Mouse (Mus musculus): ENCODE measurements around the gene Chd1. TPM values are rescaled to one million over a fixed set of nuclear protein-coding genes. Genes with fewer than 3 reads are reported as not detected.

Gene Chd1
- total and polyA plus RNA-seq, 3 experiments: 56.9 to 75.6 (median 67.3) TPM

DNA sequence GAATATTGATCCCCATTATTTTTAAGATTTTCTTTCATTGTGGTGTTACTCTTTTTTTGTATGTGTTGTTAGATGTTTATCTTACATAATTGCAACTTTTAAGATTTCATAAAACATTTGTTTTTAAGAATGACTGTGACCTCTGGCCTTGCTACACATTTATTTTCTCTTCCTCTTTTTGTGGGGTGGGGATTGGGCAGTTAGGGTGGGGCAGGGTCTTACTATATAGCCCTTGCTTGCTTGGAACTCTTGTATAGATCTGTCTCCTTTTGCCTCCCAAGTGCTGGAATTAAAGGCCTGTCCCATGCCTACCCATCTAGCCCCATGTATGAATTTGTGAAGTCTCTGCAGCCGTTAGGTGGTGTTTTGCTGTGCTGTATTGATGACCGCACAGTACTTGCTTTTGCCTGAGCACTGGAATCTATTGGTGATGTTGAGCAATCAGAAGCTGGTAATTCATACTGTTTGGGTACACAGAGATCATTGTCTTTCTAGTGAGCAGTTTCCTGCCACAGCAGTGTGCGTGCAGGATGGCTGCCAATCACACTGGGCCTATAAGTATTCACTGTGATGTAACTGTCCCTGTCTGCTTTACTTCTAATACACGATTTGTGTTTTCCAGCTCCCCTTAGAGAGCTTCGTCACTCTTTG lies 69.9 kb downstream of the Chd1 start:
- DNase-seq (ENCODE audit: low spot score): no peak
- TF ChIP-seq CTCF (IDR thresholded peaks at IDR 0.05; ENCODE audit: low read depth, low read length): no peak
- TF ChIP-seq GATA1 (IDR thresholded peaks at IDR 0.05; ENCODE audit: borderline replicate concordance, low read length): no peak
- no peak for TF ChIP-seq TAL1 (conservative IDR thresholded peaks at IDR 0.05; ENCODE audit: low read depth, low read length)
- TF ChIP-seq GATA2 (IDR thresholded peaks at IDR 0.05; ENCODE audit: borderline replicate concordance, low read depth, low read length): no peak
- no peak for TF ChIP-seq POLR2AphosphoS5 (IDR thresholded peaks at IDR 0.05; ENCODE audit: insufficient replicate concordance, low read depth, low read length)
- Histone ChIP-seq H3K27me3 (ENCODE audit: insufficient read depth, low read length) (no peaks in the 10 kb centered on the region), H3K9me3 (replicated peaks) (no peaks in the 10 kb centered on the region), H3K4me1 (ENCODE audit: insufficient read depth, low read depth, low read length) (0 out of 2 replicates have a peak, but pooled peaks cover 4% of the 10 kb centered on the region), H3K36me3 (replicated peaks) (peaks cover 21% of the 10 kb centered on the region), H3K4me3 (ENCODE audit: low read depth, low read length) (no peak overlapping the region)
- no peak for ATAC-seq (ENCODE audit: extremely low read depth, insufficient number of reproducible peaks, low FRiP score, poor library complexity, severe bottlenecking)

GRCm38 (mm10) chr17:15776349-15776748 lies 71.6 kb downstream of the Chd1 start:
- H3K4me3 ChIP-seq (ENCODE audit: low read depth, low read length): no peak overlapping the region
- H3K9me3 ChIP-seq (replicated peaks): no peaks in the 10 kb centered on the region
- no peak for DNase-seq (ENCODE audit: low spot score)
- no peak for ATAC-seq (ENCODE audit: extremely low read depth, insufficient number of reproducible peaks, low FRiP score, poor library complexity, severe bottlenecking)
- peaks cover 5% of the 10 kb centered on the region for H3K36me3 ChIP-seq (replicated peaks)
- H3K4me1 ChIP-seq (ENCODE audit: insufficient read depth, low read depth, low read length): 0 out of 2 replicates have a peak, but pooled peaks cover 4% of the 10 kb centered on the region
- TF ChIP-seq GATA1 (IDR thresholded peaks at IDR 0.05; ENCODE audit: borderline replicate concordance, low read length) (no peak), TAL1 (conservative IDR thresholded peaks at IDR 0.05; ENCODE audit: low read depth, low read length) (no peak), POLR2AphosphoS5 (IDR thresholded peaks at IDR 0.05; ENCODE audit: insufficient replicate concordance, low read depth, low read length) (no peak), CTCF (IDR thresholded peaks at IDR 0.05; ENCODE audit: low read depth, low read length) (no peak), GATA2 (IDR thresholded peaks at IDR 0.05; ENCODE audit: borderline replicate concordance, low read depth, low read length) (no peak)
- H3K27me3 ChIP-seq (ENCODE audit: insufficient read depth, low read length): no peaks in the 10 kb centered on the region

DNA sequence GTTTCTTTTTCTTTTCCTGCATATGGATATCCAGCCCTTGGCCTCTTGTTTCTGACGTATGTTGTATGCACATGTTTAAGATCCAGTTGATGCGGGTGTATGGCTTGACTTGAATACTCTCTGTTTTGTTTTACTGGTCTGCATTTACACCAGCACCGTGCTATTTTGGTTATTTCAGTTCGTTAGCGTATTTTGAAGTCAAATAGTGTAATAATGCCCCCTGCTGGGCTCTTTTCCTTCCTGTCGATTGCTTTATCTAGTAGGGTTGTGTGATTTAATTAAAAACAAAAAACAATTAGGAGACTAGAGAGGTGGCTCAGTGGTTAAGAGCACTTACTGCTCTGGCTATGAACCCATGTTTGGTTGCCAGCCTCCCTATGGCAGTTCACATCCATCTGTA lies 73.2 kb downstream of the Chd1 start:
- Histone ChIP-seq H3K36me3 (replicated peaks) (peaks cover under 1% of the 10 kb centered on the region), H3K27me3 (ENCODE audit: insufficient read depth, low read length) (no peaks in the 10 kb centered on the region), H3K9me3 (replicated peaks) (no peaks in the 10 kb centered on the region), H3K4me1 (ENCODE audit: insufficient read depth, low read depth, low read length) (0 out of 2 replicates have a peak, but pooled peaks cover 4% of the 10 kb centered on the region), H3K4me3 (ENCODE audit: low read depth, low read length) (no peak overlapping the region)
- DNase-seq (ENCODE audit: low spot score) (no peak), ATAC-seq (ENCODE audit: extremely low read depth, insufficient number of reproducible peaks, low FRiP score, poor library complexity, severe bottlenecking) (no peak)
- no peak for TF ChIP-seq GATA2 (IDR thresholded peaks at IDR 0.05; ENCODE audit: borderline replicate concordance, low read depth, low read length)
- TF ChIP-seq GATA1 (IDR thresholded peaks at IDR 0.05; ENCODE audit: borderline replicate concordance, low read length): no peak
- TF ChIP-seq POLR2AphosphoS5 (IDR thresholded peaks at IDR 0.05; ENCODE audit: insufficient replicate concordance, low read depth, low read length): no peak
- no peak for TF ChIP-seq TAL1 (conservative IDR thresholded peaks at IDR 0.05; ENCODE audit: low read depth, low read length)
- TF ChIP-seq CTCF (IDR thresholded peaks at IDR 0.05; ENCODE audit: low read depth, low read length): no peak

GRCm38 (mm10) chr17:15787036-15787435 lies 82.3 kb downstream of the Chd1 start:
- peaks cover 16% of the 10 kb centered on the region for H3K27me3 ChIP-seq (ENCODE audit: insufficient read depth, low read length)
- H3K36me3 ChIP-seq (replicated peaks): no peaks in the 10 kb centered on the region
- TF ChIP-seq GATA1 (IDR thresholded peaks at IDR 0.05; ENCODE audit: borderline replicate concordance, low read length): no peak
- peak; percentile 16; the same call in 1 of the 2 replicates for TF ChIP-seq CTCF (IDR thresholded peaks at IDR 0.05; ENCODE audit: low read depth, low read length)
- no peak for TF ChIP-seq TAL1 (conservative IDR thresholded peaks at IDR 0.05; ENCODE audit: low read depth, low read length)
- no peak overlapping the region for H3K4me3 ChIP-seq (ENCODE audit: low read depth, low read length)
- DNase-seq (ENCODE audit: low spot score) (peak; percentile 20), ATAC-seq (ENCODE audit: extremely low read depth, insufficient number of reproducible peaks, low FRiP score, poor library complexity, severe bottlenecking) (no peak)
- no peaks in the 10 kb centered on the region for H3K4me1 ChIP-seq (ENCODE audit: insufficient read depth, low read depth, low read length)
- H3K9me3 ChIP-seq (replicated peaks): no peaks in the 10 kb centered on the region

DNA sequence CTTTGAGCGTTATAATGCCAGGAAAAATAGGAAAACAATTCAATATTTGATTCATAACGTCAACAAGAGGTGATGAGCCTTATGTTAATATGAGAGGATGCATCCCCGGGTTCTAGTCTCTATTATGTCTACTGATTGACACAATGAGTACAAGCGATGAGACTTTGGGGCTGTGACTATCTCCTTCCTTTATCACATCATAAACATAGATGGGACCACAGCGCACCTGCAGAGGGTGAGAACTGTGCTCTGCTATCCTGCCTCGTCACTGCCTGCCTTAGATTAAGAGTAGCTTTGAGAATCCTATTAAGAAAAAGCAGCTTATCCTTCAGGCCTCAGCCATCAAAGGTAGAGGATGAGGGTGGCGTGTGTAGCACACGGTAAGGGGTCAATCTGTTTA lies 85.9 kb downstream of the Chd1 start:
- DNase-seq (ENCODE audit: low spot score) (no peak), ATAC-seq (ENCODE audit: extremely low read depth, insufficient number of reproducible peaks, low FRiP score, poor library complexity, severe bottlenecking) (no peak)
- no peaks in the 10 kb centered on the region for H3K36me3 ChIP-seq (replicated peaks)
- no peaks in the 10 kb centered on the region for H3K9me3 ChIP-seq (replicated peaks)
- H3K27me3 ChIP-seq (ENCODE audit: insufficient read depth, low read length): peaks cover 15% of the 10 kb centered on the region
- no peak overlapping the region for H3K4me3 ChIP-seq (ENCODE audit: low read depth, low read length)
- H3K4me1 ChIP-seq (ENCODE audit: insufficient read depth, low read depth, low read length): no peaks in the 10 kb centered on the region
- TF ChIP-seq CTCF (IDR thresholded peaks at IDR 0.05; ENCODE audit: low read depth, low read length) (no peak), TAL1 (conservative IDR thresholded peaks at IDR 0.05; ENCODE audit: low read depth, low read length) (no peak), POLR2AphosphoS5 (IDR thresholded peaks at IDR 0.05; ENCODE audit: insufficient replicate concordance, low read depth, low read length) (no peak), GATA1 (IDR thresholded peaks at IDR 0.05; ENCODE audit: borderline replicate concordance, low read length) (no peak), GATA2 (IDR thresholded peaks at IDR 0.05; ENCODE audit: borderline replicate concordance, low read depth, low read length) (no peak)

DNA sequence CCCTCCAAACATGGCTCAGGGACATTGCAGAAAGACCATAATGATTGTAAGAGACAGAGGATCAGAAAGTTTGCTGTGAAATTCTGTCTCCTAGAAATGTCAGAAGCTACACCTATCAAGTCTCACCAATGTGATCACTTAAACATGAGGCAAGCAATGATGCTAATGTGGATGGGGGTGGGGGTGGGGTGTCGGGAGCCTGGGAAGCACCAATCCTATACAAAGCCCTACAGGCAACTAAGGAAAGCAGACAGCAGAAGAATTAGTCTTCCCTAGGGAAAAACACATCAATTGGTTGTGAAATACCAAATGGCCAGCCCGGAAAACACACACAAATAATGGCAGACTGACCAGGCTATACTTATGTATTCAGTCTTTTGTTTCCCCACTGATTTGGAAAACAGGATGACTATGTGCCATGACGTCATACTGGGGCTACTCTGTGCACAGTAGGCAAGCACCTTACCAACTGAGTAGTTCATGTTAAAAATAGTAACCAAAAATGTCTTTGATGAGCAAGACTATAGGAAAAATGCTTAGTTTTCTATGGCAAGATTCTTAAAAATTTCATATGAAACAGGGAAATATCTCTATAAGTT lies 94.5 kb downstream of the Chd1 start:
- no peak for TF ChIP-seq CTCF (IDR thresholded peaks at IDR 0.05; ENCODE audit: low read depth, low read length)
- no peak for TF ChIP-seq GATA2 (IDR thresholded peaks at IDR 0.05; ENCODE audit: borderline replicate concordance, low read depth, low read length)
- no peak for TF ChIP-seq TAL1 (conservative IDR thresholded peaks at IDR 0.05; ENCODE audit: low read depth, low read length)
- no peak for TF ChIP-seq GATA1 (IDR thresholded peaks at IDR 0.05; ENCODE audit: borderline replicate concordance, low read length)
- TF ChIP-seq POLR2AphosphoS5 (IDR thresholded peaks at IDR 0.05; ENCODE audit: insufficient replicate concordance, low read depth, low read length): no peak
- Histone ChIP-seq H3K27me3 (ENCODE audit: insufficient read depth, low read length) (peaks cover 8% of the 10 kb centered on the region), H3K4me1 (ENCODE audit: insufficient read depth, low read depth, low read length) (no peaks in the 10 kb centered on the region), H3K9me3 (replicated peaks) (no peaks in the 10 kb centered on the region), H3K4me3 (ENCODE audit: low read depth, low read length) (no peak overlapping the region), H3K36me3 (replicated peaks) (no peaks in the 10 kb centered on the region)
- ATAC-seq (ENCODE audit: extremely low read depth, insufficient number of reproducible peaks, low FRiP score, poor library complexity, severe bottlenecking): no peak
- DNase-seq (ENCODE audit: low spot score): no peak
